Mouse (Mus musculus): ENCODE measurements around the gene Frs2. TPM values are rescaled to one million over a fixed set of nuclear protein-coding genes. Genes with fewer than 3 reads are reported as not detected.
"Not testable (repeated sequence)": the region's sequence is repeated elsewhere in the genome, so short reads cannot be mapped to it uniquely, and the experiment has no call there.

Frs2 gene
- total and polyA plus RNA-seq, 2 experiments from 2014 or later: 17.2 to 28.7 TPM

GRCm38 (mm10) chr10:117141939-117142552 lies 6.3 kb downstream of the Frs2 start:
- ATAC-seq (no peak), DNase-seq (no peak)
- H3K4me2 ChIP-seq (ENCODE audit: low read depth): no peak overlapping the region
- H3K36me3 ChIP-seq (ENCODE audit: insufficient read depth): no peaks in the 10 kb centered on the region
- H3K9ac ChIP-seq: no peak overlapping the region
- H3K27me3 ChIP-seq (ENCODE audit: insufficient read depth, low read length): no peaks in the 10 kb centered on the region
- H3K9me3 ChIP-seq (ENCODE audit: low read length): no peaks in the 10 kb centered on the region
- WGBS: 65% methylated on average over 7 of the region's 7 CpGs
- no peak overlapping the region for H3K27ac ChIP-seq (ENCODE audit: low read depth, low read length)
- no peak overlapping the region for H3K4me3 ChIP-seq (ENCODE audit: low read depth, low read length)
- no peak; the same call in 1 of the 2 replicates for TF ChIP-seq CTCF (IDR thresholded peaks at IDR 0.05; ENCODE audit: low read depth)
- H3K4me1 ChIP-seq (ENCODE audit: insufficient read depth): no peaks in the 10 kb centered on the region

GRCm38 (mm10) chr10:117131506-117131905 lies 16.8 kb downstream of the Frs2 start:
- not testable (repeated sequence) for H3K4me1 ChIP-seq (ENCODE audit: insufficient read depth); H3K4me3 ChIP-seq (ENCODE audit: low read depth, low read length); H3K36me3 ChIP-seq (ENCODE audit: insufficient read depth); H3K4me2 ChIP-seq (ENCODE audit: low read depth); H3K9me3 ChIP-seq (ENCODE audit: low read length); ATAC-seq; H3K27ac ChIP-seq (ENCODE audit: low read depth, low read length); DNase-seq; H3K27me3 ChIP-seq (ENCODE audit: insufficient read depth, low read length); H3K9ac ChIP-seq
- 90% methylated on average over 5 of the region's 5 CpGs for whole genome bisulfite sequencing

- DNase-seq (no peak), ATAC-seq (no peak)
- H3K27me3 ChIP-seq (ENCODE audit: insufficient read depth, low read length): no peaks in the 10 kb centered on the region
- WGBS: 89% methylated on average over 6 of the region's 6 CpGs
- no peak overlapping the region for H3K27ac ChIP-seq (ENCODE audit: low read depth, low read length)
- H3K36me3 ChIP-seq (ENCODE audit: insufficient read depth): no peaks in the 10 kb centered on the region
- no peak overlapping the region for H3K4me3 ChIP-seq (ENCODE audit: low read depth, low read length)
- no peaks in the 10 kb centered on the region for H3K9me3 ChIP-seq (ENCODE audit: low read length)
- no peaks in the 10 kb centered on the region for H3K4me1 ChIP-seq (ENCODE audit: insufficient read depth)
- TF ChIP-seq CTCF (IDR thresholded peaks at IDR 0.05; ENCODE audit: low read depth): no peak
- H3K4me2 ChIP-seq (ENCODE audit: low read depth): no peak overlapping the region
- H3K9ac ChIP-seq: no peak overlapping the region
These were observed 18.3 kb downstream of the Frs2 start for GRCm38 (mm10) chr10:117130037-117130436.

GRCm38 (mm10) chr10:117128693-117129092 lies 19.6 kb downstream of the Frs2 start:
- TF ChIP-seq CTCF (IDR thresholded peaks at IDR 0.05; ENCODE audit: low read depth): no peak
- Histone ChIP-seq H3K36me3 (ENCODE audit: insufficient read depth) (no peaks in the 10 kb centered on the region), H3K9ac (no peak overlapping the region), H3K4me3 (ENCODE audit: low read depth, low read length) (no peak overlapping the region), H3K27ac (ENCODE audit: low read depth, low read length) (no peak overlapping the region), H3K4me1 (ENCODE audit: insufficient read depth) (no peaks in the 10 kb centered on the region), H3K27me3 (ENCODE audit: insufficient read depth, low read length) (no peaks in the 10 kb centered on the region), H3K9me3 (ENCODE audit: low read length) (no peaks in the 10 kb centered on the region), H3K4me2 (ENCODE audit: low read depth) (no peak overlapping the region)
- WGBS: 95% methylated on average over 2 of the region's 2 CpGs
- no peak for DNase-seq
- no peak for ATAC-seq

GRCm38 (mm10) chr10:117127480-117127879 lies 20.9 kb downstream of the Frs2 start:
- TF ChIP-seq CTCF (IDR thresholded peaks at IDR 0.05; ENCODE audit: low read depth): no peak
- no peak for ATAC-seq
- 76% methylated on average over 2 of the region's 2 CpGs for WGBS
- Histone ChIP-seq H3K27me3 (ENCODE audit: insufficient read depth, low read length) (no peaks in the 10 kb centered on the region), H3K36me3 (ENCODE audit: insufficient read depth) (no peaks in the 10 kb centered on the region), H3K4me2 (ENCODE audit: low read depth) (no peak overlapping the region), H3K9me3 (ENCODE audit: low read length) (no peaks in the 10 kb centered on the region), H3K4me1 (ENCODE audit: insufficient read depth) (no peaks in the 10 kb centered on the region), H3K4me3 (ENCODE audit: low read depth, low read length) (no peak overlapping the region), H3K27ac (ENCODE audit: low read depth, low read length) (no peak overlapping the region), H3K9ac (no peak overlapping the region)
- no peak for DNase-seq

GRCm38 (mm10) chr10:117126719-117127118 lies 21.6 kb downstream of the Frs2 start:
- H3K9ac ChIP-seq: no peak overlapping the region
- DNase-seq (no peak), ATAC-seq (no peak)
- no peaks in the 10 kb centered on the region for H3K27me3 ChIP-seq (ENCODE audit: insufficient read depth, low read length)
- H3K4me1 ChIP-seq (ENCODE audit: insufficient read depth): no peaks in the 10 kb centered on the region
- no peak overlapping the region for H3K27ac ChIP-seq (ENCODE audit: low read depth, low read length)
- H3K4me2 ChIP-seq (ENCODE audit: low read depth): no peak overlapping the region
- H3K4me3 ChIP-seq (ENCODE audit: low read depth, low read length): no peak overlapping the region
- WGBS: 92% methylated on average over 1 of the region's 1 CpGs
- no peaks in the 10 kb centered on the region for H3K9me3 ChIP-seq (ENCODE audit: low read length)
- H3K36me3 ChIP-seq (ENCODE audit: insufficient read depth): no peaks in the 10 kb centered on the region
- no peak for TF ChIP-seq CTCF (IDR thresholded peaks at IDR 0.05; ENCODE audit: low read depth)

GRCm38 (mm10) chr10:117126233-117126632 lies 22.1 kb downstream of the Frs2 start:
- no peak for DNase-seq

More at GRCm38 (mm10) chr10:117126233-117126632, 22.1 kb downstream of the Frs2 start:
- Histone ChIP-seq H3K9me3 (ENCODE audit: low read length) (no peaks in the 10 kb centered on the region), H3K4me2 (ENCODE audit: low read depth) (no peak overlapping the region), H3K27me3 (ENCODE audit: insufficient read depth, low read length) (no peaks in the 10 kb centered on the region), H3K9ac (no peak overlapping the region), H3K27ac (ENCODE audit: low read depth, low read length) (no peak overlapping the region), H3K4me1 (ENCODE audit: insufficient read depth) (no peaks in the 10 kb centered on the region), H3K4me3 (ENCODE audit: low read depth, low read length) (no peak overlapping the region), H3K36me3 (ENCODE audit: insufficient read depth) (no peaks in the 10 kb centered on the region)
- 70% methylated on average over 4 of the region's 4 CpGs for WGBS
- no peak for ATAC-seq
- no peak for TF ChIP-seq CTCF (IDR thresholded peaks at IDR 0.05; ENCODE audit: low read depth)
